Mouse (Mus musculus): ENCODE measurements around the gene Ube2l6. TPM values are rescaled to one million over a fixed set of nuclear protein-coding genes. Genes with fewer than 3 reads are reported as not detected.

Ube2l6 gene
- polyA plus RNA-seq (2015; fragmentation: Nextera tagmentation; extraction: Ambion mirVana), result 92.5 and 114 TPM in 2 replicates

- 1% methylated on average over 21 of the region's 21 CpGs for WGBS
- Histone ChIP-seq H3K4me2 (peak within 1 kb of the TSS; percentile 98), H3K4me3 (peak within 1 kb of the TSS; percentile 73), H3K9ac (peak within 1 kb of the TSS; percentile 86), H3K27me3 (replicated peaks) (no peaks in the 10 kb centered on the region), H3K27ac (replicated peaks) (peak within 1 kb of the TSS; percentile 82), H3K4me1 (peaks cover 13% of the 10 kb centered on the region), H3K36me3 (peaks cover 9% of the 10 kb centered on the region), H3K9me3 (peaks cover 19% of the 10 kb centered on the region; the same call in 1 of the 2 replicates)
- ATAC-seq (ENCODE audit: extremely low read depth, insufficient number of reproducible peaks, low FRiP score, low TSS enrichment), result peak; percentile 75
These were observed at the start of gene Ube2l6 for GRCm38 (mm10) chr2:84798493-84798921. Gene Ube2l6, plus strand, starts transcription at chr2:84798828.

GRCm38 (mm10) chr2:84750115-84750514 lies 48.5 kb upstream of the Ube2l6 start:
- Histone ChIP-seq H3K9me3 (no peaks in the 10 kb centered on the region), H3K36me3 (no peaks in the 10 kb centered on the region), H3K9ac (no peak overlapping the region), H3K4me3 (no peak overlapping the region), H3K4me1 (no peaks in the 10 kb centered on the region), H3K27me3 (replicated peaks) (no peaks in the 10 kb centered on the region), H3K27ac (replicated peaks) (no peak overlapping the region), H3K4me2 (no peak overlapping the region)
- 64% methylated on average over 6 of the region's 6 CpGs for WGBS
- no peak for ATAC-seq (ENCODE audit: extremely low read depth, insufficient number of reproducible peaks, low FRiP score, low TSS enrichment)

- Histone ChIP-seq H3K27me3 (replicated peaks) (no peaks in the 10 kb centered on the region), H3K4me3 (no peak overlapping the region), H3K9ac (no peak overlapping the region), H3K4me2 (no peak overlapping the region), H3K4me1 (no peaks in the 10 kb centered on the region), H3K27ac (replicated peaks) (no peak overlapping the region), H3K9me3 (no peaks in the 10 kb centered on the region), H3K36me3 (no peaks in the 10 kb centered on the region)
- ATAC-seq (ENCODE audit: extremely low read depth, insufficient number of reproducible peaks, low FRiP score, low TSS enrichment), result no peak
- 69% methylated on average over 5 of the region's 5 CpGs for WGBS
These were observed 42.4 kb upstream of the Ube2l6 start for GRCm38 (mm10) chr2:84756245-84756644.

- H3K9ac ChIP-seq, result no peak overlapping the region
- H3K9me3 ChIP-seq, result no peaks in the 10 kb centered on the region
These were observed 41.5 kb upstream of the Ube2l6 start for GRCm38 (mm10) chr2:84757026-84757682.

GRCm38 (mm10) chr2:84758542-84759127 lies 40.0 kb upstream of the Ube2l6 start:
- no peaks in the 10 kb centered on the region for H3K4me1 ChIP-seq
- no peak for ATAC-seq (ENCODE audit: extremely low read depth, insufficient number of reproducible peaks, low FRiP score, low TSS enrichment)
- H3K27me3 ChIP-seq (replicated peaks), result no peaks in the 10 kb centered on the region
- H3K9me3 ChIP-seq, result no peaks in the 10 kb centered on the region
- H3K9ac ChIP-seq, result no peak overlapping the region
- H3K27ac ChIP-seq (replicated peaks), result no peak overlapping the region
- 5% methylated on average over 2 of the region's 2 CpGs for WGBS
- H3K4me2 ChIP-seq, result no peak overlapping the region
- H3K4me3 ChIP-seq, result no peak overlapping the region
- H3K36me3 ChIP-seq, result no peaks in the 10 kb centered on the region

More at GRCm38 (mm10) chr2:84757026-84757682, 41.5 kb upstream of the Ube2l6 start:
- Histone ChIP-seq H3K36me3 (no peaks in the 10 kb centered on the region), H3K4me2 (no peak overlapping the region), H3K27ac (replicated peaks) (no peak overlapping the region), H3K4me1 (no peaks in the 10 kb centered on the region), H3K4me3 (no peak overlapping the region), H3K27me3 (replicated peaks) (no peaks in the 10 kb centered on the region)
- 47% methylated on average over 7 of the region's 7 CpGs for WGBS
- no peak for ATAC-seq (ENCODE audit: extremely low read depth, insufficient number of reproducible peaks, low FRiP score, low TSS enrichment)

GRCm38 (mm10) chr2:84760777-84761176 lies 37.9 kb upstream of the Ube2l6 start:
- 0 out of 2 replicates have a peak, but pooled peaks cover 3% of the 10 kb centered on the region for H3K36me3 ChIP-seq
- WGBS, result 68% methylated on average over 8 of the region's 8 CpGs

GRCm38 (mm10) chr2:84761309-84761708 lies 37.3 kb upstream of the Ube2l6 start:
- Histone ChIP-seq H3K27me3 (replicated peaks) (no peaks in the 10 kb centered on the region; the same call in 1 of the 2 replicates), H3K36me3 (peaks cover 5% of the 10 kb centered on the region; the same call in 1 of the 2 replicates), H3K9ac (no peak overlapping the region), H3K27ac (replicated peaks) (no peak overlapping the region), H3K9me3 (no peaks in the 10 kb centered on the region), H3K4me2 (no peak overlapping the region), H3K4me1 (no peaks in the 10 kb centered on the region), H3K4me3 (no peak overlapping the region)
- 68% methylated on average over 3 of the region's 3 CpGs for WGBS
- ATAC-seq (ENCODE audit: extremely low read depth, insufficient number of reproducible peaks, low FRiP score, low TSS enrichment), result no peak

More at GRCm38 (mm10) chr2:84760777-84761176, 37.9 kb upstream of the Ube2l6 start:
- no peaks in the 10 kb centered on the region for H3K4me1 ChIP-seq
- no peak for ATAC-seq (ENCODE audit: extremely low read depth, insufficient number of reproducible peaks, low FRiP score, low TSS enrichment)
- no peak overlapping the region for H3K4me3 ChIP-seq
- H3K4me2 ChIP-seq, result no peak overlapping the region
- H3K27ac ChIP-seq (replicated peaks), result no peak overlapping the region
- H3K27me3 ChIP-seq (replicated peaks), result no peaks in the 10 kb centered on the region; the same call in 1 of the 2 replicates
- no peak overlapping the region for H3K9ac ChIP-seq
- H3K9me3 ChIP-seq, result no peaks in the 10 kb centered on the region

- Histone ChIP-seq H3K4me1 (no peaks in the 10 kb centered on the region), H3K27me3 (replicated peaks) (no peaks in the 10 kb centered on the region; the same call in 1 of the 2 replicates), H3K9me3 (no peaks in the 10 kb centered on the region), H3K9ac (no peak overlapping the region), H3K4me3 (no peak overlapping the region), H3K4me2 (no peak overlapping the region), H3K27ac (replicated peaks) (no peak overlapping the region), H3K36me3 (peaks cover 6% of the 10 kb centered on the region; the same call in 1 of the 2 replicates)
- no peak for ATAC-seq (ENCODE audit: extremely low read depth, insufficient number of reproducible peaks, low FRiP score, low TSS enrichment)
- WGBS, result 73% methylated on average over 1 of the region's 1 CpGs
These were observed 36.8 kb upstream of the Ube2l6 start for GRCm38 (mm10) chr2:84761840-84762239.

- H3K4me3 ChIP-seq, result no peak overlapping the region
- H3K4me1 ChIP-seq, result no peaks in the 10 kb centered on the region
- H3K27me3 ChIP-seq (replicated peaks), result no peaks in the 10 kb centered on the region; the same call in 1 of the 2 replicates
- H3K9ac ChIP-seq, result no peak overlapping the region
- H3K27ac ChIP-seq (replicated peaks), result no peak overlapping the region
- 59% methylated on average over 4 of the region's 4 CpGs for WGBS
- H3K36me3 ChIP-seq, result peaks cover 6% of the 10 kb centered on the region; the same call in 1 of the 2 replicates
- H3K4me2 ChIP-seq, result no peak overlapping the region
- no peak for ATAC-seq (ENCODE audit: extremely low read depth, insufficient number of reproducible peaks, low FRiP score, low TSS enrichment)
- no peaks in the 10 kb centered on the region for H3K9me3 ChIP-seq
These were observed 36.3 kb upstream of the Ube2l6 start for GRCm38 (mm10) chr2:84762295-84762694.

- WGBS, result 33% methylated on average over 1 of the region's 1 CpGs
These were observed 35.8 kb upstream of the Ube2l6 start for GRCm38 (mm10) chr2:84762818-84763217.

GRCm38 (mm10) chr2:84770501-84770900 lies 28.1 kb upstream of the Ube2l6 start:
- Histone ChIP-seq H3K4me2 (no peak overlapping the region), H3K36me3 (peaks cover 8% of the 10 kb centered on the region), H3K4me1 (peaks cover 10% of the 10 kb centered on the region), H3K9ac (no peak overlapping the region), H3K27me3 (replicated peaks) (peaks cover 10% of the 10 kb centered on the region; the same call in 1 of the 2 replicates), H3K27ac (replicated peaks) (no peak overlapping the region), H3K9me3 (no peaks in the 10 kb centered on the region), H3K4me3 (no peak overlapping the region)
- WGBS, result 71% methylated on average over 6 of the region's 6 CpGs
- ATAC-seq (ENCODE audit: extremely low read depth, insufficient number of reproducible peaks, low FRiP score, low TSS enrichment), result no peak

More at GRCm38 (mm10) chr2:84762818-84763217, 35.8 kb upstream of the Ube2l6 start:
- peaks cover 6% of the 10 kb centered on the region; the same call in 1 of the 2 replicates for H3K36me3 ChIP-seq
- no peak overlapping the region for H3K4me3 ChIP-seq
- H3K27ac ChIP-seq (replicated peaks), result no peak overlapping the region
- no peaks in the 10 kb centered on the region for H3K4me1 ChIP-seq
- H3K9ac ChIP-seq, result no peak overlapping the region
- no peaks in the 10 kb centered on the region; the same call in 1 of the 2 replicates for H3K27me3 ChIP-seq (replicated peaks)
- H3K4me2 ChIP-seq, result no peak overlapping the region
- no peak for ATAC-seq (ENCODE audit: extremely low read depth, insufficient number of reproducible peaks, low FRiP score, low TSS enrichment)
- H3K9me3 ChIP-seq, result no peaks in the 10 kb centered on the region
